Mouse (Mus musculus) c-Kit-positive CD71-positive TER-119-positive erythroid progenitor cells, embryonic 14.5 days (primary cell): ENCODE results near the gene Nectin2.
"Not testable (repeated sequence)": the region's sequence is repeated elsewhere in the genome, so short reads cannot be mapped to it uniquely, and the experiment has no call there.

Experiments used
- DNase-seq: peaks from one replicate; pipeline ENCODE4 v3.0.0-alpha.2; 2013; ENCODE audit warnings: low spot score

Gene Nectin2

GRCm38 (mm10) chr7:19686927-19687583, 63.2 kb downstream of the Nectin2 start:
- not testable (repeated sequence) for DNase-seq

DNA sequence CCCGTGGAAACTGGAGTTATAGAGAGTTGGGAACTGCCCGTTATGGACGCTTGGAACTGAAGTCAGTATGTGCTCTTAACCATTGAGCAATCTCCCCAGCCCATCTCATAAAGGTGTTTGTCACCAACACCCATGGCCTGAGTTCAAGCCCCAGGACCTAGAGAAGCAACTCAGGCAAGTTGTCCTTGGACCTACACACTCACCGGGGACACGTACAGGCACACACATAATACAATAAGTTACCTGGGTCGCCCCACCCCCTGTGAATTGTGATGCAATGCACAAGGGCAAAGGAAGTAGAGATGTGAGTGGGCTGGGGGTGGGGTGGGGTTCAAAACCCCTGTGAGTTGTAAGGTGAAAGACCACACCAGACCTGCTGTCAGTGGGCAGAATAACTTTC, 63.8 kb downstream of the Nectin2 start:
- DNase-seq, result no peak

DNA sequence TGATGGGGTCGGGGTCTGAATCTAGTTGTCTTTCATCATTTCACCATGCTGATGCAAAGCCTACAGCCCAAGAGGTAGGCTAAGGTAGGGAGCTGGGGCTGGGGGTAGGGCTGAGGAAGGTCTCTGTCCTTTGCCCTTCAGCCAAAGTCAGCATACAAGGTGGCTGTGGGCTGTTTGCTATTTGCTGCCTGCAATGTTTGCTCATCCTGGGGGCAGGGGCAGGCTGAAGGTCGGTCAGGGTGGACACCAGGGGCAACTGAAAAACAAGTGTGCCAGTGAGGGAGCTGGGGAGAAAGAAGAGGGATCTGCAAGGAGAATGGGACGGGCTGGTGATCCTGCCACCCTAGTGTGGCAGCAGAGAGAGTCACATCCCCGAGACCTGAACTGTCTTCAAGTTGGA, 64.9 kb downstream of the Nectin2 start:
- DNase-seq, result no peak

DNA sequence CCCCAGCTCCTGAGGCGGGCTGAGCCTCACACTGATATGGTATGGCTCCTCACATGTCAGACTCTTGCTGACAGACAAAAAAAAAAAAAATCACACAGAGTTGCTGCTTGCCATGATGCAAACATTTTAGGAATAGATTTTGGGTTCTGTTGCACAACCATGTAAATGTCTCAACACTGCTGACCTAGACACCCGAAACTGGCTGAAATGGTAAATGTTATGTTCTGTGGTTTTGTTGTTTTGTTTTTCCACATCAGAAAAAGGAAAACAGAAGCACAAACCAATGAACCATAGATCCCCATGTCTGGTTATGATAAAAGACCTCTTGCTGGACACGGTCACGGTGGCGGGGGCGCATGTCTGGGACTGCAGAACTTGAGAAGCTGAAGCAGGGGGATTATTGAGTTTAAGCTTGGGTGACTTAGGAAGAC, 66.5 kb downstream of the Nectin2 start:
- DNase-seq, result no peak

GRCm38 (mm10) chr7:19682979-19683378, 67.3 kb downstream of the Nectin2 start:
- no peak for DNase-seq

GRCm38 (mm10) chr7:19681202-19681694, 69.0 kb downstream of the Nectin2 start, which contains the start of the genes Gm44805 and Apoc4:
Gm44805 (minus strand) TSS chr7:19681423.
Apoc4 (minus strand) TSS chr7:19681479.
- no peak for DNase-seq

- no peak for DNase-seq
These were observed 69.6 kb downstream of the Nectin2 start for GRCm38 (mm10) chr7:19680702-19681101.

DNA sequence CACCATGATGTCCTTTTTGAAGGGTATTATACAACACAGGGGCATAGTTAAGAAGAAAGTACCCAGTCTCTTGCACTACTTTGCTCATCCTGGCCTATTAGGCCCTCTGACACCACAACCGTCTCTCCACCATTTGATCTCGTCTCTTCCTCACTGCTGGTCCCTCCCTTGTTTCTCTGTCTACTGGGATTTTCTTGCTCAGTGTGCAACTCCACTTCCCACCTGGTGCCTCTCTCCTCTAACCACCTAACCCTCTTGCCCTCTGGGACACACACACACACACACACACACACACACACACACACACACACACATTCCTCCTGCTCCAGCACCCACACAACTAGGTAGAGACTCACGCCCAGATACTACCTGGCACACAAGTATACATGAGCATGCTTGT, 71.4 kb downstream of the Nectin2 start:
- DNase-seq, result no peak

GRCm38 (mm10) chr7:19677872-19678271, 72.4 kb downstream of the Nectin2 start, which contains the start of gene Apoc2:
Apoc2 (minus strand) TSS chr7:19677941.
- no peak for DNase-seq

DNA sequence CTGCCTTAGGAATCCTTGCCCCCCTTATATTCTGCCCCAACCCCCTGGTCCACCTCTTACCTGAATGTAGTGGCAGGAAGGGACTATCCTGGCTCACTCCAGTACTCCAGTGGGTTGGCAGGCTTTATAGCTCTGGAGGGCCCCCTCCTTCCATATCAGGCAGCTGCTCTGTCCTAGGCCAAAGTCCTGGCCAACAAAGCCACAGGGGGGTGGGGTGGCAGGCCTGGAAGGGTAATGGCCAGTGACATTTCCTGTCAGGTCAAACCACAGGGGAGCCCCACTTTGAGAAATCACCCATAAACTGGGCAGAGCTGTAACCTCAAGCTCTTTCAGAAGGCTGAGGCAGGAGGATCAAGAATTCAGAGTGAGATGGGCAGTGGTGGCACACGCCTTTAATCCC, 73.6 kb downstream of the Nectin2 start:
- no peak for DNase-seq

DNA sequence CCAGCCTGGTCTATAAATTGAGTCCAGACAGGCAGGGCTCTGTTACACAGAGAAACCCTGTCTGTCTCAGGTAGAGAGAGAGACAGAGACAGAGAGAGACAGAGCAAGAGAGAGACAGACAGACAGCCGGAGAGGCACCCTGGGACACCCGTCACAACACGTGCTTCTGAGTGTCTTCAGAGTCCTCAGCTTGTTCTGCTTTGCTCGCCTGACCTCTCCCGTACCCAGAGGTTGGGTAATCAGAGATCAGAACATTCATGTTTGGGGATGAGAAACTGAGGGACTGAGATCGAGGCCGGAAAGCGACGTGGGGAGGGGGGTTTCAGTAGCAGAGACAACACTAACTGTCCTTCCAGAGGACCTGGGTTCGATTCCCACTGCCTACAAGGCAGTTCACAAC, 74.5 kb downstream of the Nectin2 start:
- DNase-seq, result no peak

DNA sequence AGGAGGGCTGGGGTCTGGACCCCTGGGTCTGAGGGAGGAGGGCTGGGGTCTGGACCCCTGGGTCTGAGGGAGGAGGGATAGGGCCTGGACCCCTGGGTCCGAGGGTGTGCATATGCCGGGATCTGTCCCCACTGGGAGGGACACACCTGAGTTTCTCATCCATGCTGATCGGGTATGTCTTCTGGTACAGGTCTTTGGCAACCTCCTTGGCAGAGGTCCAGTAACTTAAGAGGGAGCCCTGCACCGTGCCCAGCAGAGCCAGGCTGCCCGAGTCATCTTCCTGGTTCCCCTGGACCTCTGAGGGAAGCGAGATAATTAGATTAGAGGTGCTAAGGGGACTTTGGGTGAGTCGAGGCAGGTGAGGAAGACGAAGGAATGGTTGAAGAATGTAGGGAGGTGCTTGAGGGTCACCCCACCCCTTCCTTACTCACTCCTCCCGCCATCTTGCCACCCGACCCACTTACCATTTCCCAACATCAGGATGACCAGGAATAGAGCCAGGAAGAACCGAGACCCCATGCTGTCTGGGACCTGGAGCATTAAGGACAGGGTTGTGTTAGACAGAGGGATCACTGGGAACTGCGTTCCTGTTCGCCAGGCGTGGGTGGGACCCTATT, 77.1 kb downstream of the Nectin2 start:
- no peak for DNase-seq

GRCm38 (mm10) chr7:19671511-19671910, 78.8 kb downstream of the Nectin2 start:
- no peak for DNase-seq

DNA sequence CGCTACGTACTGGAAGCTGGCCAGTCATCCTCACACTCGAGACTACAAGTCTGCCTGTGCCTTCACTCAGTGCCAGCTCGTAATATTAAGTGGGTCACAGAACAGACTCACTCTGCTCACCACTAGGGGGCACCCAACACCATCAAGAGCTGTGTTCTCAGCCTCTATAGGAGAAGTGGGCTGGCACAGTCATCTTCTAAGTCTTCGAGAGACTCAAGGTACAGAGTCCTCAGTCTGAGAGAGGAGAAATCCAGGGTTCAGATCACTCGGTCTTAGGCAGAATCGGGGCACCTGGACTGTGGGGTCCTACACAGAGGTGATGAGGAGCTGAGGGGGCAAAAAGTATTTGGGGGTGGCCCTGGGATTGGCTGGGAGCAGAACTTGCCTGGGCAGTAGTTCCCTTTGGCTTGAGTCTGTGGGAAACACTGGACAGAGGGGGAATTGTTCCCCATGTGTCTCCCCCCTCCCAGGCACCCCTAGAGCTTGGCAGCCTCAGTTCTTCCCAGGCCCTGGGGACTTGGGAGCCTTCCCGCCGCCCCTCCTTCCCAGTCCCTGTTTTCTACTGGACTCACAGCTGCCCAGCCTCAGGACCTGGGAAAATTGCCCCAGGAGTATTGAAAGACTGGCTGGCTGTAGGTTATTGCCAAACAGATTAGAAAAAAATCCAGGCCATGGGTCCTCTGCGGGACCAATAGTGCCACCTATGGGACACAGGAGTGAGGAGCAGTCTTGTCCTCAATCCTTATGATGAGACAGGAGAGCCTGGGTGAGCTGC, 81.1 kb downstream of the Nectin2 start:
- DNase-seq, result peak; percentile 89

DNA sequence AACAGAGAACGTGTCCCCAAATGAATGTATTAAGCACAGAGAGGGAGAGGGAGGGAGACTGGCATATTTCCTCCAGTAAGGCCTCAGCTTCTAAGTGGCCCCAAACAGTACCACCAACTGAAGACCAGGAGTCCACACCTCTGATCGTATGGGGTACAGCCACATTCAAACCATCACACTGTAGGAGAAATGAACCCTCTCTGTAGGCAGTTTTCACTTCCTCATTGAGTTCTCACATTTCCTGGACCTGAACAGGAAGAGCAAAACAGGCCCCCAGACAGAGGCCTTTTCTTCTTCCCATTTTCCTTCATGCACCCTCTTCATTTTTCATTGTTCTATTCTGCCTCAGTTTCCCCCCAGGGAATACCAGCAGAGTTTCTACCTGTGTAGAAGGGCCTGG, 82.8 kb downstream of the Nectin2 start:
- DNase-seq, result no peak

DNA sequence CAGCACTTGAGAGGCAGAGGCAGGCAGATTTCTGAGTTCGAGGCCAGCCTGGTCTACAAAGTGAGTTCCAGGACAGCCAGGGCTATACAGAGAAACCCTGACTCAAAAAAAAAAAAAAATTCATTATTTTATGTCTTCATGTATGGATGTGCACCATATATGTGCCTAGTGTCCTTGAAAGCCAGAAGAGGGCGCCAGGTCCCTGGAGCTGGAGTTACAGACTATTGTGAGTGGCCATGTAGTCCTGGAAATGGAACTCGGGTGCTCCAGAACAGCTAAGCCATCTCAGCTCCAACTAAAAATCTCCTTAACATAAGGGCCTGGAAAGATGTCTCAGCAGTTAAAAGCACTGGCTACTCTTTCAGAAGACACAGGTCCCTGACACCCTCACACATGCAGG, 83.5 kb downstream of the Nectin2 start:
- peak; percentile 22 for DNase-seq
